Mouse (Mus musculus) Patski (cell line): ENCODE results near the gene Gsc. TPM values are rescaled to one million over a fixed set of nuclear protein-coding genes. Genes with fewer than 3 reads are reported as not detected.

Source experiments
- ATAC-seq: fragments of 100-300 bp; one replicate; pipeline ENCODE4 v1.8.0; 2021
- CTCF ChIA-PET: fragments of 350-600 bp; sonication (Branson Sonifier 250); formaldehyde crosslinking; loops from one replicate; lab custom pipeline; 2022; ENCODE audit warnings: inconsistent platforms; lab: Charles Lee
- POLR2A ChIA-PET: fragments of 350-600 bp; sonication (Branson Sonifier 250); formaldehyde crosslinking; loops from one replicate; lab custom pipeline; 2022; ENCODE audit warnings: antibody characterized with exemption, inconsistent platforms; lab: Charles Lee
- DNase-seq: peaks from one replicate; pipeline ENCODE4 v3.0.0-alpha.2; 2011; ENCODE audit warnings: low read depth, low spot score
- H3K27me3 ChIP-seq: fragments of 371-371 bp; one replicate; pipeline ENCODE4 v1.5.1; 2021
- CTCF ChIP-seq: fragments of 100-300 bp; IDR thresholded peaks from one replicate; pipeline ENCODE4 v1.5.1; 2021
- in situ Hi-C: fragments of 300-500 bp; cut with MboI; formaldehyde crosslinking; loops from 3 replicates; pipeline ENCODE4 v1.11.1; 2018; ENCODE audit warnings: low pct_unique_long_range_greater_than_20kb, mixed read lengths
- polyA plus RNA-seq: library from polyadenylated mRNA; unstranded; gene quantifications from one replicate; pipeline ENCODE4 v1.2.3, GENCODE M21; 2021

Gsc gene
- polyA plus RNA-seq, 1 experiment from 2014 or later = 1.0 TPM

DNA sequence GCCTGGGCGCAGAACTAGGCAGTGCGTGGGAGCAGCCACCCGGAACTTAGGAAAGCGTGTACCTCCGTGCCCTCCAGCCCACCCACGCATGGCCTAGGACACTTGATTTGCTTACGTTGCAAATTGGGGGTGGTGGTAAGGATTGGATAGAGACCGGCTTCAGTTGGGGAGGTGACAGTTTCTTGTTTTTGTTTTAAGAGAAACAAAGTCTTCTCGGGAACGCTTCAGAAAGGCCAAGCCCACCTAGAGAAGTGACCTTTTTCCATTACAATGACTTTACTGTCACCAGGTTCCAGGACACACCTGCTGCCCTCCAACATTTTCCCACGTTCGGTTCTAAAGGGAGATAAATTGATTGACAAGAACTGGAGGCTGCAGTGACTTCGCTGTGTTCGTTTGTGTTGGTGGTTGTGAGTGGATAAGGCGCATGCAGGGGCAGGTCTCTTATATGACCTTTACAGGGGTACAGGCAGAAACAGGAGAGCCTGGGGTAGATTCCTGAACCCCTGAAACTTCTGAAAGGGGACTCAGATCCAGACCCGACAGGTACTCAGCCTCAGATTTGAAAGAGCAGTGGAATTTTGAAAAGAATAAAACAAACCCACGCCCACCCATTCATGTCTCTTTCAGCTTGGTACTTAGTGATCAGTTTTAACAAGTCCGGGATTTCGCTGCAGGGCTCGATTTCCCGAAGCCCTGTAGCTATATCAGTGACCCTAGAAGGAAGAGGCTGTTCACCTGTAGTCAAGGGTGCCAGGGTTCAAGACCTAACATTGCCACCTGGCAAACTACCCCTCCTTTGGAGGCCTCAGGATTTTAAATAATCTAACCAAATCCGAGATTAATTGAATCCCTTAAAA, 2.0 kb upstream of the Gsc start:
- DNase-seq = no peak
- ATAC-seq = no peak
- in situ Hi-C loops = loop anchor here (25.0 kb wide), 1 partner anchor 187 kb away; no protein-coding TSS in a partner anchor
- POLR2A ChIA-PET = no interaction called here
- TF ChIP-seq CTCF = no peak
- CTCF ChIA-PET = no interaction called here
- peaks cover 65% of the 10 kb centered on the region for H3K27me3 ChIP-seq

DNA sequence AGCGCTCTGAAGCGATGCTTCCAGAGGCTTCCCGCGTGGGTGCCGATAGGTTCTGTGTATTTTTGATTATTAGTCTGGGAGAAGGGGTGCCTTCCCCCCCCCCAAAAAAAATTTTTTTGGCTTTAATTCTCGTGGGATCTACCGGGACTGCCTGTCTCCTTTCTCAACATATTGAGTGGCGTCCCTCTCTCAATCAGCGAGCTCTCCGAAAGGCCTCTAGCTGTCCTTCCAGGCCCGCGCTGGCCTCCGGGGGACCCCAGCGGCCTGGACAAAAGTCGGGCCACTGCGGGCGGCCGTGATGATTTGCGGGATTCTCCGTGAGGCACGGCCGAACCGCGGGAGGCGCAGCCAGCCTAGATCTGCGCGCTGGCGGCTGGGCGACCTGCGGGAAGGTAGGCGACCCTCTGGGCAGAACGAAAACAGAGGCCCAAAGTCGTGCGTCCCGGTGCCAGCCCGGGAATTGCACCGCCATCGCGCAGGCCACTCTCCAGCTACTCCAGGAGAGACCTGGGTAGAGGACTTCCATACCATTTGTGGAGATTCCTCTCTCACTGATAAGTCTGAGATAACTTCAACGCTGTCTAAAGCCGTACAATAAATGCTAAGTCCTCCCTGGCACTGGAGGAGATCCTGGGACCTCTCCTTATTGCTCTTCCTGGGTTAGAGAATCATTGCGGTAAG, 1.2 kb upstream of the Gsc start:
- POLR2A ChIA-PET = no interaction called here
- no peak for ATAC-seq
- in situ Hi-C loops = loop anchor here (25.0 kb wide), 1 partner anchor 188 kb away; no protein-coding TSS in a partner anchor
- DNase-seq = no peak
- peaks cover 60% of the 10 kb centered on the region for H3K27me3 ChIP-seq
- TF ChIP-seq CTCF = no peak
- CTCF ChIA-PET = no interaction called here

DNA sequence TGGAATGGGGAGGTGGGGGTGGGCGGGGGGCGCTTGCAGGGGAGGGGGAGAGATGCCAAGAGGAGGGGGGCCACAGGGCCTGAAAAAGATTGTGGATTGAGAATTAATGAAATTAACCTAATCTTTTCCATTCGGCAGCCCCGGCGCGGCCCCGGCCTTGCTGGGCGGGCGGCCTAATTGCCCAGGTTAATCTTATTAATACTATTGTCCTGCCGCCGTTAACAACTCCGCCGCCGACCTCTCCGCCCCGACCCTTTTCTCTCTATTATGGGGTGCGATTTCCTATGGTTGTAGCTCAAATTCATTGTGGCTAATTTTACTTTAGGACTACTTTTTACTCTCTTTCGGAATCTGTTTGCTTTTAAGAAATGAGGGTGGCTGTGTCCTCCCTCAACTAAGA, 362 bp upstream of the Gsc start:
- H3K27me3 ChIP-seq = peaks cover 56% of the 10 kb centered on the region
- ChIA-PET POLR2A (no interaction called here), CTCF (no interaction called here)
- no peak for DNase-seq
- no peak for ATAC-seq
- TF ChIP-seq CTCF = no peak
- in situ Hi-C loops = loop anchor here (25.0 kb wide), 1 partner anchor 189 kb away; no protein-coding TSS in a partner anchor

DNA sequence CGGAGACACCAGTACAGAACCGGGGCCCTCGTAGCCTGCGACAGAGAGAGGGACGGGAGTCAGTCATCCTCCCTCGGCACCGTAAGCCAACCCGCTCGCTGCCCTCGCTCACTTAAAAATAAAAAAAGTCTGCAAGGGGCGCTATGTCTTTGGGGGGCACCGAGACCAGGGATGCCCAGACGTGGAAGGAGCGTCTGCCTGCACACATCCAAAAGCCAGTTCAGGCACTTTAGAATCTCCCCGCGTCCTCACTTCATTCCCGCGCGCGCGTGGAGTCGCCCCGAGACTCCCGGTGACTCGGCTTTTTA, 958 bp downstream of the Gsc start:
- ATAC-seq (no peak), DNase-seq (no peak)
- POLR2A ChIA-PET = no interaction called here
- in situ Hi-C loops = loop anchor here (25.0 kb wide), 1 partner anchor 190 kb away; no protein-coding TSS in a partner anchor
- no peak for TF ChIP-seq CTCF
- CTCF ChIA-PET = no interaction called here
- peaks cover 43% of the 10 kb centered on the region for H3K27me3 ChIP-seq

DNA sequence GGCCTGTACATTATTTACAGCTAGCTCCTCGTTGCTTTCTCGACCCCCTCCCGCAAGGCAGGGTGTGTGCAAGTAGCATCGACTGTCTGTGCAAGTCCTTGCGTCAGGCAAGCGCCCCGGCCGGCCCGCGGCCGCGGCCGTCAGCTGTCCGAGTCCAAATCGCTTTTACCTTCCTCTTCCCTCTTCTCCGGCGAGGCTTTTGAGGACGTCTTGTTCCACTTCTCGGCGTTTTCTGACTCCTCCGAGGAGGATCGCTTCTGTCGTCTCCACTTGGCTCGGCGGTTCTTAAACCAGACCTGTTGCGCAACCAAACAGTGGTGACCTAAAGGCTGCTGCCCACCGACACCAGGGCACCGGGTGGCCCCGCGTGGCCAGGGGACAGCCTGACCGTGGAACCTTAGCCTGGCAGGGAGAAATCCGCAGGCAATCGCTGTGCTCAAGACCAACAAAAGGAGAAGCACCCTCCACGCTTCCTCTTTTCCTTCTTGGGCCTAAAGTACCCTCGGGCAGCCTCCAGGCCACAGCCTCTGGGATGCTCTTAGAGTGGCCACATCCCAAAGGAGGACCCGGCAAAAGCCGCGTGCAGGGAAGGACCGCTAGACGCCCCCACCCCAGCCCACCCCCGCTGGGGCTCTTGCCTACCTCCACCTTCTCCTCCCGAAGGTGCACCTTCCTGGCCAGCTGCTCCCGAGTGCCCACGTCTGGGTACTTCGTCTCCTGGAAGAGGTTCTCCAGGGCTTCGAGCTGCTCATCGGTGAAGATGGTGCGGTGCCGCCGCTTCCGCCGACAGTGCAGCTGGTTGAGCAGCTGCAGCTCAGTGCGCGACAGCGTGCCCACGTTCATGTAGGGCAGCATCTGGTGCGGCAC, 1.5 kb downstream of the Gsc start:
- no peak for TF ChIP-seq CTCF
- peaks cover 39% of the 10 kb centered on the region for H3K27me3 ChIP-seq
- no peak for DNase-seq
- POLR2A ChIA-PET = no interaction called here
- no peak for ATAC-seq
- CTCF ChIA-PET = no interaction called here
- in situ Hi-C loops = loop anchor here (25.0 kb wide), 1 partner anchor 191 kb away; no protein-coding TSS in a partner anchor

DNA sequence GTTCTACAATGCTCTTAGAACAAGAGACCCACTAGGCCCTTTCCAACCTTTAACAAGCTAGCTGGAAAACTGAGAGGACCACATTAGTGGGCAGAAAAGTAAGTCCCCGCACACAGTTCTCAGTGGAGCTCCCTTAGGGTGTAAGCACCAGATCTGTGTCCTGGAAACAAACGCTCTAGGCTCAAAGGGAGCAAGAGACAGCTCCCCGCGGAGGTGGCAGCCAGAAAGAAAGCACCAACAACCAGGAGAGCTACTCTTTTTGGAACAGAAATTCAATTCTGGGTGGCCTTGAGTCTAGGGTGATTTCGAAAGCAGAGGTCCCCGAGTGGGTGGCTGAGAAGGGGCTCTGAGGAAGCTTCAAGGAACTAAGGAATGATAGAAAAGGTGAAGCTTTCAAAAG, 2.5 kb downstream of the Gsc start:
- ChIA-PET POLR2A (no interaction called here), CTCF (no interaction called here)
- peaks cover 33% of the 10 kb centered on the region for H3K27me3 ChIP-seq
- no peak for TF ChIP-seq CTCF
- in situ Hi-C loops = loop anchor here (25.0 kb wide), 1 partner anchor 192 kb away; no protein-coding TSS in a partner anchor
- ATAC-seq (no peak), DNase-seq (no peak)

DNA sequence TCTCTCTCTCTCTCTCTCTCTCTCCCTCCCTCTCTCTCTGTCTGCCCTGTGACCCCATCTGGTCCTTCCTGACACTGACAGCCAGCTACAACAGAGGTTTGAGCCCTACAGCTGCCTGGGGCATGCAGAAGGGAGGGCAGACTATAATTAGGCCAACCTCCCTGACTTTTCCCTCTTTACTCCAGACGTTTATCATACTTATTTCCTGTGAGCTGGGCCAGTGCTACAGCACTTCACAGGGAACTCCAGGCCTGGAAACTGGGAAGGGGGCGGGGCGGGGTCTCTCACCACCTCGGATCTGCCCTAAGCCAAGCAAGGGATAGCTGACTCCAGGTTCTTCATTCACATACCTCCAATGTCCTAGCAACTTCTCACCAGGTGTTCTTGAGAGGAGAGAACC, 4.3 kb downstream of the Gsc start:
- CTCF ChIA-PET = interaction anchor here (1.6 kb wide), 1 partner anchor 119 kb away, joined by 3 read pairs; no protein-coding TSS in a partner anchor
- peaks cover 19% of the 10 kb centered on the region for H3K27me3 ChIP-seq
- in situ Hi-C loops = loop anchor here (25.0 kb wide), 1 partner anchor 194 kb away; no protein-coding TSS in a partner anchor
- POLR2A ChIA-PET = interaction anchor here (0.6 kb wide), 1 partner anchor 488 kb away, joined by 4 read pairs; no protein-coding TSS in a partner anchor
- ATAC-seq (no peak), DNase-seq (no peak)
- no peak for TF ChIP-seq CTCF

DNA sequence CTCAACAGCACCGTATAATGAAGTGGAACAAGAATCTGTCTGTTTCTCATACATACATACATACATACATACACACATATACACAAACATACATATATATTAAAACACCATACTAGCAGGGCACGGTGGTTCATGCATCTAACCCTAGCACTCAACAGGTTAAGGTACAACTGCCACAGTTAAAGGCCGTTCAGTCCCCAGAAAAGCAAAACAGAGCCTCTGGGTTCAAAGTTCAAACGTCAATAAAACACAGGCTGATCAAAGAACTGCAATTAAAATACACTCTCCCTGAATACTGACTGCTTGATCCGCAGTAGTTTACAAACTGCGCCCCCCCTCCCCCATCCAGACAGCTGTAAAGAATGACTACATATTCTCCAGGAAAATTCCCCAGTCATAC, 5.8 kb downstream of the Gsc start:
- no peak for TF ChIP-seq CTCF
- ChIA-PET POLR2A (no interaction called here), CTCF (interaction anchor here (0.6 to 1.6 kb wide), 2 partner anchors 120 to 255 kb away, joined by 3 read pairs; no protein-coding TSS in a partner anchor)
- ATAC-seq (no peak), DNase-seq (no peak)
- H3K27me3 ChIP-seq = peaks cover 14% of the 10 kb centered on the region
- in situ Hi-C loops = loop anchor here (25.0 kb wide), 1 partner anchor 195 kb away; no protein-coding TSS in a partner anchor

DNA sequence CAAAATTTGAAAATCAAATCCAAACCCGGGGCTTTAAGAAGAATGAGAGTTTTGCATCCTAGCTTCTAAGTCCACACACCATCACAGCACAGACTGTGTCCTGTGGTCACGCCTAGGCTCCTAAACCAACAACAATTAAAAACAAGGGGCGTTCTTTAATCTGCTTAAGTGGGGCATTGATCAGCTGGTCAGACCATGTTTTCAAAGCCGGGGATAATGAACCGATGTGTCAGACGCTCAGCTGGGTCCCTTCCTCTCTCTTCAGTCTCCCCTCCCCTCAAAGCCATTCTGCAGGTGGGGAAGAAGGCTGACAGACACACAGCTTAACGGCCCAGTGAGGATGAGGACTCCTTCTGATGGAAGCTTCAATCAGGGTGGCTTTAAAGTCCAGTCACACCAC, 6.2 kb downstream of the Gsc start:
- TF ChIP-seq CTCF = no peak
- DNase-seq (no peak), ATAC-seq (no peak)
- ChIA-PET CTCF (no interaction called here), POLR2A (no interaction called here)
- H3K27me3 ChIP-seq = peaks cover 12% of the 10 kb centered on the region
- in situ Hi-C loops = loop anchor here (25.0 kb wide), 1 partner anchor 195 kb away; no protein-coding TSS in a partner anchor

DNA sequence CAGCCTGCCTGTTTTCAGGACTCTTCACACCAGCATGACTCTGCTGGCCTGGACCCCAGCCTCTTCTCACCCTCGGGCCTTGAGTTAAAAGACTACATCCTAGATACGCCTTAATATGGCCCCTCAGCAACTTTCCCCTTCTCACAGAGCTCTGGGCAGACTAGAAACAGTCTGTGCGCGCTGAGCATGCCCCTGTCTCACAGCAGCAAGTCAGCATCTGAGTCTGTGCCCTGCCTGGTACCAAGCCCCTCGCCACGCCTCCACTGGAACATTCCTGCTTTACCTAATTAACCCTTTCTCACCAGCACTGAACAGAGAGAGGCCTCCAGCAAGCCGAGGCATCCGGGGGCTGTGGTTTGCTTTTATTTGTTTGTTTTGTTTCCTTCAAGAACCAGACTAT, 11.8 kb downstream of the Gsc start:
- TF ChIP-seq CTCF = no peak

More for the DNA sequence above, 11.8 kb downstream of the Gsc start:
- DNase-seq = no peak
- ChIA-PET CTCF (no interaction called here), POLR2A (no interaction called here)
- in situ Hi-C loops = loop anchor here (25.0 kb wide), 1 partner anchor 201 kb away; no protein-coding TSS in a partner anchor
- ATAC-seq = no peak
- peaks cover 10% of the 10 kb centered on the region for H3K27me3 ChIP-seq
